Mouse (Mus musculus): ENCODE data around the gene Kcna3. TPM values are rescaled to one million over a fixed set of nuclear protein-coding genes. Genes with fewer than 3 reads are reported as not detected.
A peak's percentile ranks its signal among the peaks of the same experiment; 100 is the strongest.

Kcna3 gene
- polyA plus RNA-seq, 1 experiment from 2014 or later = 0.59 TPM

GRCm38 (mm10) chr3:107037105-107037504, 1.1 kb downstream of the Kcna3 start:
- no peaks in the 10 kb centered on the region for H3K9me3 ChIP-seq (replicated peaks; ENCODE audit: low read length)
- no peak for DNase-seq (ENCODE audit: low spot score)
- 57% methylated on average over 12 of the region's 12 CpGs for WGBS
- H3K9ac ChIP-seq (ENCODE audit: low read depth, low read length) = no peak overlapping the region
- peak overlapping the region; percentile 62 for H3K4me3 ChIP-seq (replicated peaks; ENCODE audit: low read depth, low read length)
- no peak for ATAC-seq (replicated peaks; ENCODE audit: low FRiP score, low read depth)
- peaks cover 5% of the 10 kb centered on the region for H3K27me3 ChIP-seq (ENCODE audit: insufficient read depth, low read length)
- peak overlapping the region; percentile 98 for H3K4me2 ChIP-seq (ENCODE audit: low read length)
- H3K4me1 ChIP-seq (replicated peaks; ENCODE audit: insufficient read depth, low read length) = no peaks in the 10 kb centered on the region
- no peaks in the 10 kb centered on the region for H3K36me3 ChIP-seq (ENCODE audit: insufficient read depth, low read length)
- H3K27ac ChIP-seq = no peak overlapping the region
- no peak for TF ChIP-seq CTCF (IDR thresholded peaks at IDR 0.05; ENCODE audit: low read depth)

- Histone ChIP-seq H3K4me3 (replicated peaks; ENCODE audit: low read depth, low read length) (no peak overlapping the region), H3K4me1 (replicated peaks; ENCODE audit: insufficient read depth, low read length) (no peaks in the 10 kb centered on the region), H3K9me3 (replicated peaks; ENCODE audit: low read length) (no peaks in the 10 kb centered on the region), H3K27ac (no peak overlapping the region), H3K4me2 (ENCODE audit: low read length) (peak overlapping the region; percentile 98; the same call in 1 of the 2 replicates), H3K27me3 (ENCODE audit: insufficient read depth, low read length) (peaks cover 5% of the 10 kb centered on the region), H3K36me3 (ENCODE audit: insufficient read depth, low read length) (no peaks in the 10 kb centered on the region), H3K9ac (ENCODE audit: low read depth, low read length) (no peak overlapping the region)
- no peak for DNase-seq (ENCODE audit: low spot score)
- no peak for TF ChIP-seq CTCF (IDR thresholded peaks at IDR 0.05; ENCODE audit: low read depth)
- no peak for ATAC-seq (replicated peaks; ENCODE audit: low FRiP score, low read depth)
- 83% methylated on average over 16 of the region's 16 CpGs for WGBS
Observed at GRCm38 (mm10) chr3:107037536-107038155, 1.7 kb downstream of the Kcna3 start.

GRCm38 (mm10) chr3:107038156-107038536, 2.2 kb downstream of the Kcna3 start:
- 61% methylated on average over 6 of the region's 6 CpGs for WGBS
- no peak for ATAC-seq (replicated peaks; ENCODE audit: low FRiP score, low read depth)

GRCm38 (mm10) chr3:107038661-107039223, 2.8 kb downstream of the Kcna3 start:
- Histone ChIP-seq H3K27me3 (ENCODE audit: insufficient read depth, low read length) (peaks cover 5% of the 10 kb centered on the region), H3K9ac (ENCODE audit: low read depth, low read length) (no peak overlapping the region), H3K27ac (no peak overlapping the region), H3K4me1 (replicated peaks; ENCODE audit: insufficient read depth, low read length) (no peaks in the 10 kb centered on the region), H3K4me3 (replicated peaks; ENCODE audit: low read depth, low read length) (no peak overlapping the region), H3K9me3 (replicated peaks; ENCODE audit: low read length) (no peaks in the 10 kb centered on the region), H3K4me2 (ENCODE audit: low read length) (no peak overlapping the region), H3K36me3 (ENCODE audit: insufficient read depth, low read length) (no peaks in the 10 kb centered on the region)
- WGBS = 61% methylated on average over 10 of the region's 10 CpGs
- no peak for ATAC-seq (replicated peaks; ENCODE audit: low FRiP score, low read depth)
- no peak for TF ChIP-seq CTCF (IDR thresholded peaks at IDR 0.05; ENCODE audit: low read depth)
- DNase-seq (ENCODE audit: low spot score) = no peak

More at GRCm38 (mm10) chr3:107038156-107038536, 2.2 kb downstream of the Kcna3 start:
- Histone ChIP-seq H3K4me1 (replicated peaks; ENCODE audit: insufficient read depth, low read length) (no peaks in the 10 kb centered on the region), H3K9me3 (replicated peaks; ENCODE audit: low read length) (no peaks in the 10 kb centered on the region), H3K4me3 (replicated peaks; ENCODE audit: low read depth, low read length) (no peak overlapping the region), H3K36me3 (ENCODE audit: insufficient read depth, low read length) (no peaks in the 10 kb centered on the region), H3K9ac (ENCODE audit: low read depth, low read length) (no peak overlapping the region), H3K4me2 (ENCODE audit: low read length) (no peak overlapping the region), H3K27ac (no peak overlapping the region), H3K27me3 (ENCODE audit: insufficient read depth, low read length) (peaks cover 5% of the 10 kb centered on the region)
- no peak for DNase-seq (ENCODE audit: low spot score)
- no peak for TF ChIP-seq CTCF (IDR thresholded peaks at IDR 0.05; ENCODE audit: low read depth)

- no peak for ATAC-seq (replicated peaks; ENCODE audit: low FRiP score, low read depth)
- Histone ChIP-seq H3K9me3 (replicated peaks; ENCODE audit: low read length) (no peaks in the 10 kb centered on the region), H3K4me1 (replicated peaks; ENCODE audit: insufficient read depth, low read length) (no peaks in the 10 kb centered on the region), H3K9ac (ENCODE audit: low read depth, low read length) (no peak overlapping the region), H3K27ac (no peak overlapping the region), H3K4me2 (ENCODE audit: low read length) (no peak overlapping the region), H3K27me3 (ENCODE audit: insufficient read depth, low read length) (peaks cover 5% of the 10 kb centered on the region), H3K36me3 (ENCODE audit: insufficient read depth, low read length) (no peaks in the 10 kb centered on the region), H3K4me3 (replicated peaks; ENCODE audit: low read depth, low read length) (no peak overlapping the region)
- no peak for DNase-seq (ENCODE audit: low spot score)
- no peak for TF ChIP-seq CTCF (IDR thresholded peaks at IDR 0.05; ENCODE audit: low read depth)
Observed at GRCm38 (mm10) chr3:107039306-107039705, 3.3 kb downstream of the Kcna3 start.

- TF ChIP-seq CTCF (IDR thresholded peaks at IDR 0.05; ENCODE audit: low read depth) = no peak
- Histone ChIP-seq H3K27me3 (ENCODE audit: insufficient read depth, low read length) (peaks cover 5% of the 10 kb centered on the region), H3K27ac (no peak overlapping the region), H3K36me3 (ENCODE audit: insufficient read depth, low read length) (no peaks in the 10 kb centered on the region), H3K4me1 (replicated peaks; ENCODE audit: insufficient read depth, low read length) (no peaks in the 10 kb centered on the region), H3K9ac (ENCODE audit: low read depth, low read length) (no peak overlapping the region), H3K9me3 (replicated peaks; ENCODE audit: low read length) (no peaks in the 10 kb centered on the region), H3K4me3 (replicated peaks; ENCODE audit: low read depth, low read length) (no peak overlapping the region), H3K4me2 (ENCODE audit: low read length) (no peak overlapping the region)
- no peak for DNase-seq (ENCODE audit: low spot score)
- 88% methylated on average over 3 of the region's 3 CpGs for WGBS
- no peak for ATAC-seq (replicated peaks; ENCODE audit: low FRiP score, low read depth)
Observed at GRCm38 (mm10) chr3:107040408-107040807, 4.4 kb downstream of the Kcna3 start.
